Mouse (Mus musculus) left cerebral cortex, adult 11 months (tissue): ENCODE results near the gene Naaa.

ENCODE experiments used
- DNase-seq: peaks from one replicate; pipeline ENCODE4 v3.0.0; 2022; ENCODE audit warnings: low spot score

Naaa gene

GRCm38 (mm10) chr5:92263761-92264359 lies 14.1 kb downstream of the Naaa start:
- DNase-seq = peak; percentile 59

GRCm38 (mm10) chr5:92262646-92263045 lies 15.3 kb downstream of the Naaa start:
- DNase-seq = no peak

GRCm38 (mm10) chr5:92256218-92256617 lies 21.8 kb downstream of the Naaa start, which contains the start of gene Ppef2:
Gene Ppef2, minus strand, starts transcription at chr5:92256278.
- no peak for DNase-seq

GRCm38 (mm10) chr5:92254476-92254875 lies 23.5 kb downstream of the Naaa start:
- no peak for DNase-seq

GRCm38 (mm10) chr5:92252797-92253343 lies 25.1 kb downstream of the Naaa start:
- no peak for DNase-seq

- DNase-seq = no peak
Measured at GRCm38 (mm10) chr5:92252031-92252430, 25.9 kb downstream of the Naaa start.

GRCm38 (mm10) chr5:92248614-92249013 lies 29.4 kb downstream of the Naaa start:
- DNase-seq = no peak

GRCm38 (mm10) chr5:92245483-92245882 lies 32.5 kb downstream of the Naaa start:
- DNase-seq = no peak

- DNase-seq = no peak
Measured at GRCm38 (mm10) chr5:92244900-92245299, 33.1 kb downstream of the Naaa start.

- no peak for DNase-seq
Measured at GRCm38 (mm10) chr5:92240769-92241168, 37.2 kb downstream of the Naaa start.

GRCm38 (mm10) chr5:92239333-92240232 lies 38.4 kb downstream of the Naaa start:
- peak; percentile 42 for DNase-seq

GRCm38 (mm10) chr5:92234939-92235557 lies 42.9 kb downstream of the Naaa start:
- DNase-seq = no peak

- no peak for DNase-seq
Measured at GRCm38 (mm10) chr5:92233366-92233765, 44.6 kb downstream of the Naaa start.

GRCm38 (mm10) chr5:92231836-92232235 lies 46.1 kb downstream of the Naaa start:
- no peak for DNase-seq

- no peak for DNase-seq
Measured at GRCm38 (mm10) chr5:92230306-92230705, 47.7 kb downstream of the Naaa start.

GRCm38 (mm10) chr5:92229514-92229913 lies 48.5 kb downstream of the Naaa start:
- DNase-seq = no peak

GRCm38 (mm10) chr5:92228776-92229175 lies 49.2 kb downstream of the Naaa start:
- DNase-seq = no peak

- no peak for DNase-seq
Measured at GRCm38 (mm10) chr5:92227782-92228181, 50.2 kb downstream of the Naaa start.

- DNase-seq = no peak
Measured at GRCm38 (mm10) chr5:92220287-92220902, 57.6 kb downstream of the Naaa start.

- DNase-seq = no peak
Measured at GRCm38 (mm10) chr5:92219826-92220225, 58.1 kb downstream of the Naaa start.

GRCm38 (mm10) chr5:92218915-92219793 lies 58.8 kb downstream of the Naaa start:
- DNase-seq = no peak
